Mouse (Mus musculus) limb, embryonic 14.5 days (tissue): Measurements from ENCODE around the gene Sf3b6. TPM values are rescaled to one million over a fixed set of nuclear protein-coding genes. Genes with fewer than 3 reads are reported as not detected.

ENCODE experiments used
- ATAC-seq: fragments of 200-750 bp; cut with Nextera tagmentation; 2 replicates; pipeline ENCODE4 v1.8.0; 2017; ENCODE audit warnings: low read depth, moderate number of reproducible peaks, moderate TSS enrichment; ENCODE audit not compliant: low FRiP score
- DNase-seq: peaks from one replicate; pipeline ENCODE4 v3.0.0-alpha.2; 2015; ENCODE audit warnings: low spot score
- H3K27ac ChIP-seq: fragments of 300-500 bp; sonication (generic); replicated peaks from 2 replicates; pipeline ENCODE4 v1.5.1; 2014; ENCODE audit warnings: low read depth, mild to moderate bottlenecking, low read length, moderate library complexity, mixed read lengths
- H3K27me3 ChIP-seq: fragments of 300-500 bp; sonication (generic); 2 replicates; pipeline ENCODE4 v1.6.1; 2014; ENCODE audit warnings: low read length, mixed read lengths; ENCODE audit not compliant: control insufficient read depth, insufficient read depth
- H3K36me3 ChIP-seq: fragments of 300-500 bp; sonication (generic); 2 replicates; pipeline ENCODE4 v1.6.1; 2014; ENCODE audit warnings: mild to moderate bottlenecking, low read length, moderate library complexity, mixed read lengths; ENCODE audit not compliant: control insufficient read depth, insufficient read depth
- H3K4me1 ChIP-seq: fragments of 300-500 bp; sonication (generic); 2 replicates; pipeline ENCODE4 v1.6.1; 2014; ENCODE audit warnings: antibody characterized with exemption, low read length, mixed read lengths; ENCODE audit not compliant: control insufficient read depth, insufficient read depth
- H3K4me2 ChIP-seq: fragments of 300-500 bp; sonication (generic); replicated peaks from 2 replicates; pipeline ENCODE4 v1.6.1; 2014; ENCODE audit warnings: low read depth, mild to moderate bottlenecking, low read length, moderate library complexity; ENCODE audit not compliant: severe bottlenecking
- H3K4me3 ChIP-seq: fragments of 300-500 bp; sonication (generic); replicated peaks from 2 replicates; pipeline ENCODE4 v1.5.1; 2014; ENCODE audit warnings: low read length
- H3K9ac ChIP-seq: fragments of 300-500 bp; sonication (generic); 2 replicates; pipeline ENCODE4 v1.6.1; 2014; ENCODE audit warnings: mild to moderate bottlenecking, low read depth, low read length, moderate library complexity; ENCODE audit not compliant: severe bottlenecking
- H3K9me3 ChIP-seq: fragments of 300-500 bp; sonication (generic); 2 replicates; pipeline ENCODE4 v1.6.1; 2016; ENCODE audit warnings: low read length; ENCODE audit not compliant: control insufficient read depth
- POLR2A ChIP-seq: fragments of 200-500 bp; IDR thresholded peaks from 2 replicates; pipeline ENCODE4 v1.8.0; 2012; ENCODE audit warnings: inconsistent platforms, mild to moderate bottlenecking, moderate library complexity, borderline replicate concordance; ENCODE audit not compliant: insufficient read depth, insufficient read length; ENCODE audit errors: extremely low read depth
- WGBS: fragments of 180-500 bp; shearing (Covaris S2); extraction: QIAGEN DNeasy Blood & Tissue Kit; methylation state at CpG from one replicate; pipeline ENCODE4 v1.1.7; 2014; 5-methylcytosine and 5-hydroxymethylcytosine counted together
- polyA plus RNA-seq, 2 experiments: library from polyadenylated mRNA; depleted of rRNA in 1 of 2; stranded (reverse) in 1 of 2; unstranded in 1 of 2; fragments of >200 nt; fragmentation: Nextera tagmentation in 1 of 2; extraction: Ambion mirVana in 1 of 2; gene quantifications; 2 replicates each; pipeline versions ENCODE4 v1.2.1 to v1.2.3; 2012 to 2014

Sf3b6 gene
- polyA plus RNA-seq, 2 experiments = 179 to 307 TPM

GRCm38 (mm10) chr12:4868924-4869323 lies 51.6 kb downstream of the Sf3b6 start:
- Histone ChIP-seq H3K9ac (no peak overlapping the region), H3K27me3 (no peaks in the 10 kb centered on the region), H3K27ac (no peak overlapping the region), H3K4me1 (peaks cover 6% of the 10 kb centered on the region), H3K4me2 (no peak overlapping the region), H3K4me3 (no peak overlapping the region), H3K9me3 (no peaks in the 10 kb centered on the region), H3K36me3 (no peaks in the 10 kb centered on the region)
- WGBS = 76% methylated on average over 8 of the region's 8 CpGs
- ATAC-seq (no peak), DNase-seq (no peak)
- TF ChIP-seq POLR2A = no peak

- no peak overlapping the region for H3K4me3 ChIP-seq
- 89% methylated on average over 5 of the region's 5 CpGs for WGBS
- H3K9me3 ChIP-seq = no peaks in the 10 kb centered on the region
- H3K36me3 ChIP-seq = no peaks in the 10 kb centered on the region
- H3K4me2 ChIP-seq = no peak overlapping the region
- no peak overlapping the region for H3K9ac ChIP-seq
- no peak for DNase-seq
- TF ChIP-seq POLR2A = no peak
- H3K27ac ChIP-seq = no peak overlapping the region
- no peaks in the 10 kb centered on the region for H3K27me3 ChIP-seq
- H3K4me1 ChIP-seq = peaks cover 9% of the 10 kb centered on the region
- no peak for ATAC-seq
Observed at GRCm38 (mm10) chr12:4871260-4871659, 53.9 kb downstream of the Sf3b6 start.

GRCm38 (mm10) chr12:4872273-4872672 lies 54.9 kb downstream of the Sf3b6 start:
- WGBS = 59% methylated on average over 4 of the region's 4 CpGs
- Histone ChIP-seq H3K9me3 (no peaks in the 10 kb centered on the region), H3K27me3 (no peaks in the 10 kb centered on the region), H3K4me3 (no peak overlapping the region), H3K4me2 (no peak overlapping the region), H3K27ac (no peak overlapping the region), H3K36me3 (no peaks in the 10 kb centered on the region), H3K4me1 (peaks cover 9% of the 10 kb centered on the region), H3K9ac (no peak overlapping the region)
- DNase-seq = no peak
- ATAC-seq = no peak
- no peak for TF ChIP-seq POLR2A

- Histone ChIP-seq H3K9ac (no peak overlapping the region), H3K4me2 (no peak overlapping the region)
- 76% methylated on average over 5 of the region's 5 CpGs for WGBS
Observed at GRCm38 (mm10) chr12:4872983-4873477, 55.7 kb downstream of the Sf3b6 start.

GRCm38 (mm10) chr12:4873531-4873930 lies 56.2 kb downstream of the Sf3b6 start:
- H3K9ac ChIP-seq = peak overlapping the region; percentile 52; the same call in 1 of the 2 replicates
- H3K27me3 ChIP-seq = no peaks in the 10 kb centered on the region
- 71% methylated on average over 6 of the region's 6 CpGs for WGBS
- ATAC-seq (no peak), DNase-seq (no peak)
- H3K9me3 ChIP-seq = no peaks in the 10 kb centered on the region
- no peaks in the 10 kb centered on the region for H3K36me3 ChIP-seq
- peaks cover 9% of the 10 kb centered on the region for H3K4me1 ChIP-seq
- TF ChIP-seq POLR2A = no peak
- H3K4me3 ChIP-seq = no peak overlapping the region
- no peak overlapping the region for H3K27ac ChIP-seq
- H3K4me2 ChIP-seq = peak overlapping the region; percentile 79; the same call in 1 of the 2 replicates

More at GRCm38 (mm10) chr12:4872983-4873477, 55.7 kb downstream of the Sf3b6 start:
- Histone ChIP-seq H3K4me1 (peaks cover 9% of the 10 kb centered on the region), H3K9me3 (no peaks in the 10 kb centered on the region), H3K27me3 (no peaks in the 10 kb centered on the region), H3K27ac (no peak overlapping the region), H3K36me3 (no peaks in the 10 kb centered on the region), H3K4me3 (no peak overlapping the region)
- no peak for ATAC-seq
- TF ChIP-seq POLR2A = no peak
- no peak for DNase-seq
